Mouse (Mus musculus): ENCODE measurements around the gene Cnfn.
"Not testable (repeated sequence)": the region's sequence is repeated elsewhere in the genome, so short reads cannot be mapped to it uniquely, and the experiment has no call there.

The Cnfn gene

DNA sequence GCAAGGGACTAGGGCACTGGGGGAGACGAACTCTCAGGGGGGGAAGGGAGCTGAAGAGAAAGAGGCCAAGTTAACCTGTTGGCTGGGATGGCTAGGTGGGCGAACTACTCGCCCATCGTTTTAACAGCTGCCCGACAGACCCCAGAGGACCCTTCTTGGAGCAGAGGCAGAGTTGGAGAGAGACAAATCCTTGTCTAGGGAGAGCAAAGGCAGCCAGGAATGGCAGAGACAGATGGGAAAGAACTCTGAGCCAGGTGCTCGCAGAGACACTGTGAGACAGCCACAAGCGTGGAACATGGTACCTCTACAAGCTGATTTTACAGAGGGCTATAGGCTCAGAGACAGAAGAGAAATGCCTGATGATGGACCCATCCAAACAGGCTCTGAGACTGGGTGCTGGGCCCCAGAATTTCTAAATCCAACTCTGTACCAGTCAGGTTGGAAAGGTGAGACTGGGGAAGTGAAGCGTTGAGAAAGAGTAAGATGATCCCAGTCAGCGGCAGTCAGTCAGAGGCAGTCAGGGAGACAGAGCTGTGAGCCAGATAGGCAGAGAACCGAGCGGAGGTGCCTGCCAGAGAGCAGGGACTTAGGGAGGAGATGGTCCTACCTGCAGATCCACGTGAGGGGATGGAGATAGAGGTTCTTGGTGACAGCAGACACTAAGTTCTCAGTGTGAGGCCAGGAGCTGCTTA lies at the start of gene Cnfn:
Gene Cnfn (minus strand): TSS at position 667 of the 692 bp plus-strand sequence.
- DNase-seq (ENCODE audit: low spot score in 2 of 2), result no peak

DNA sequence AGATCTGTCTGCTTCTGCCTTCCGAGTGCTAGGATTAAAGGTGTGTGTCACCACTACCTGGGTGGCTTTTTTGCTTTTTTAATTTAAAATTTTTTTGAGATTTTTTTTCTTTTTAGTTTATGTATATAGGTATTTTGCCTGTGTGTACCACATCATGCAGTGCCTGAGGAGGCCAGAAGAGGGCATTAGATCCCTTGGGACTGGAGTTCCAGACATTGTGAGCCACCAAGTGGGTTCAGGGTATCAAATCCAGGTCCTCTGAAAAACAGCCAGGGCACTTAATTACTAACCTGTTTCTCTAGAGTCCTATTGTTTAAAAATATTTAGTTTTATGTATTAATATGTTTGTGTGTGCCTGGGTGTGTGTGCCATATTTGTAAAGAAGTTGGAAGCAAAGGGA lies 48.1 kb upstream of the Cnfn start:
- no peak for DNase-seq (ENCODE audit: low spot score in 2 of 2)

DNA sequence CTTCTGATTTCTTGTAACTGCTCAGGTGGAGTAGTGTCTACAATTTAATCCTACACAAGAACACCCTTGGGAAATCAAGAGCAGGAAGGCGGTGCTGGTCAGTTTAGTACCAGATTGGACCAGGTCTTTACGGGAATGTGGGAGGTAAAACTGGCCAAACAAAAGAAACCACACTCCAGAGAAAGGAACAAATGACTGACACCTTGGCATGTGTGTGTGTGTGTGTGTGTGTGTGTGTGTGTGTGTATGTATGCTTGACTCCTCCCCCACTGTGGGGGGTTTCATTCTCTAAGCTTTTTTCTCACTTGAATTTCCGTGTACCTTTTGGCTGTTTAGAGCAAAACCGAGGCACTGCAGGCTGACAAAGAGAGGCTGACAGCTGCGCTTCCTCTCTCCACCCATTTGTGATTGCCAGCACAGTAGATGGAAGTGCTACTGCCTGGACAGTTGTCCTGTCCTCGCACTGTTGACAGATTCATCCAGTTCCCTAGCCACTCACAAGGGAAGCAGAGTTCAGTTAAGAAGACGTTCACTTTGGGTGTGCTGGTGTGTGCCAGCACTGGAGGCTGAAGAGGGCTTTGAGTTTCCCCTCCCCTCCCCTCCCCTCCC lies 43.4 kb upstream of the Cnfn start, which contains the start of gene Cxcl17:
Gene Cxcl17 (minus strand): TSS at position 54 of the 609 bp plus-strand sequence.
- no peak for DNase-seq (ENCODE audit: low spot score in 2 of 2)

DNA sequence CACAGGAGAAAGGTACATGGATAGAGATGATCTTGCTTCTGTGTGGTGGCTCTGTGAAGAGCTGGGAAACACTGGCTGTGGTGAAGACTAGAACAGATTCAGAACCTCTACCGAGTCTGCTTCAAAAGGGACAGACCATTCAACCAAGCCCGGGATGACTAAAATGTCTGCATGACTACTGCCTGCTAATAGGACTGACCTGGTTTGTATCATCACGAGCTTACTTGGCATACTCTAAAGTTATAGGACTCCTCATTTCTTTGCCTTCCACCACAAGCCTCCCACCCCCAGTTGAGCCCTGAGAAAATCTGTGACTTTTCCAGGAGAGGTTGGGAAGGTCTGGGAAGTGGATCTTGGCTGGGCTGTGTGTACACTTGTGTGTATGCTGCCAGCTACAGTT lies 42.3 kb upstream of the Cnfn start:
- DNase-seq (ENCODE audit: low spot score in 2 of 2), result no peak

DNA sequence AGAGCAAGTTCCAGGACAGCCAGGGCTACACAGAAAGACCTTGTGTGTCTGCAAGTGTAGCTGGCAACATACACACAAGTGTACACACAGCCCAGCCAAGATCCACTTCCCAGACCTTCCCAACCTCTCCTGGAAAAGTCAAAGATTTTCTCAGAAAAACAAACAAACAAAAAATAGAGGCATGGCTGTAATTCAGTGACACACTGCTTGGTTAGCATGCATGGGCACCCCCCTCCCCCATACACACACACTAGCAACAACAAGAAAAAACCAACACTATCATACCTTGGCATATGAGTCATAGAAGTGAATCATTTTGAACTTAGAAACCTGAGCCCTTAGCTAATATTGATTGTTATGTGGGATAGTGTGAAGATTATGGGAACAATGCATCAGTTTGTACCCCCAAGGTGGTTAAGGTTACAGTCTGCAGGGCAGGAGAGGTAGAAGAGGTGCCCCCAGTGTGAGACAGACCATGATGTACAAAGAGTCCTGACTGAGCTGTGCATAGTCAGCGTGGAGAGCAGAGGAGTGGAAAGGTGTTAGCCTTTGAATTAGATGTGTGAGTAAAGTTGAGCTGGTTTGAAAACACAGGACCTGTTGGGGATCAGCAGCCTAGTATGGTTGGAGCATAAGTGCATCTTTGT lies 41.6 kb upstream of the Cnfn start:
- no peak for DNase-seq (ENCODE audit: low spot score in 2 of 2)

DNA sequence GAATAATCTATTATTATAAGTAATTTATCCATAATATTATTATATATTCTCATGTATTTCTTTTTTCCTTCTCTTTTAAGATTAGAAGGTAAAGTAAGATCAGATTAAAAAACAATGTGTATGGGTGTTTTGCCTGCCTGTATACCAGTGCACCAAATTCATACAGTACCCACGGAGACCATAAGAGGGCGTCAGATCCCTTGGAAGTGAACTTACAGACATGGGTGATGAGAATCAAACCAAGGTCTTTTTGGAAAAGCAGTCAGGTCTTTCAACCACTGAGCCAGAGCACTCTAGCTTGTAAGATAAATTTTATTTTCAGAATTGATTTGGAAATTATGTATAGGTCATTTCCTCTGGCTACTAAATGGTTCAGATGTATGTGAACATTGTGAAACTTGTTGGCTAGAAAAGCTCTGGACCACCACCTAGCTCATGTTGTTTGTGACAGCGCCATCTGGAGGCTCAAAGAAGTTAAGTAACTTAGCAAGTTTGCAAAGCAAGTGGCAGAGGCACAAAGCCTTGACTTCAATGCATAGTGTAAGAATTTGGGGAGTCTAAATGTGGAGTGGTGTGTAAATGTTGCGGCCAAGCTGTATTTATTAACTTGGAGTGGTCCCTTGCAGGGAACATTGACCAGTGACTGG lies 39.7 kb upstream of the Cnfn start:
- DNase-seq (ENCODE audit: low spot score in 2 of 2), result no peak

DNA sequence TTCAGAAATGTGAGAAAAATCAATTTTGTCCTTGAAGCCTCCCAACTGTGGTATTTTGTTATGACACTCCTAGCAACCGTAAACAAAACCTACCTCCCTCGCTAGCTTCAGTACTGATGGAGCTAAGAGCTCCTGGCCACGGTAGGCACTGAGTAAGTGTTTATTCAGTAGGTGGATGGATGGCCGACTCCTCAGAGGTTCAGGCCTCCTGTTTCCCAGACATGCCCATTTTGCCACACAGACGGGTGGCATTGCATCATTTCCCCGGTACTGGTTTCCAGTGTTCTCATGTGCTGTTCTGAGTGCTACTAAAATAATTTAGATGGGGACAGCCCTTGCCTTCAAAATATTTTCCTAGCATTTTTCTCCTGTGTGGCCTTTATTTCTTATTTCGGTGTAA lies 36.9 kb upstream of the Cnfn start:
- DNase-seq (ENCODE audit: low spot score in 2 of 2), result no peak

DNA sequence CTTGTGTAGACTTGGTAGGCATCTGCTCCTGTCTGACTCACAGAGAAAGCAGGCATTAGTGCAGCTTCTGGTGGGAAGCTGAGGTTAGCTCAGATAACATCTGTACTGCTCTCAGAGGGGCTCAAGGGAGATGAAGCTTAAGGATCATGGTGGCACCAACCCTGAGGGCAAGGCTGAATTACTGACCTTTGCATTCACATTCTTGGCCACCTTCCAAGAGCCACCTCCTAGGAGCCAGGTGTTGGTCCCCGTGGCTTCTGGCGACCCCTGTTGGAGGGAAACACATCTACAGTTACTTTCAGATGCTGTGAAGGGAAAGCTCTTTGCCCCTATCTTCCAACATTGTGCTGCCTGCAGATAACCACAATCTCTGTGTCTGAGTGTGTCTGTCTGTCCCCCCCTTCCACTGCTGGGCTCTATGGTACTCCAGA lies 33.2 kb upstream of the Cnfn start:
- no peak for DNase-seq (ENCODE audit: low spot score in 2 of 2)

DNA sequence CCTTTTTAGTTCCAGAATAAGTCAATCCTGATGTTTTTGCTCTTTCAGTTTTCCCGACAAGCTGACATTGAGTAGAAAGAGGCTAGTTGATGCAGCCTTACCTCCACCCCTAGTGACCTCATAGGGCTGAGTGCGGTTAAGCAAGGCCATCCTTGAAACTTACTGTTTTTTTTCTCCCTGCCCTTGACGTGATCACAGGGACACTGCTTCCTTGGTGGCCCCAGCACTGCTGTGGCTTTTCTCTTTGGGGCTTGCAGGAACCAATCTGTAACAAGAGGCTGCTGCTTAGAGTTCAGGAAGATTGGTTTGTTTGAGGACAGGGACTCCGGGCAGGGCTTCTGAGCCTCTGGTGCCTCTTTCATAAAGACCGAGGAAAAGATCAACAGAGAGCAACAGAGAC lies 32.5 kb upstream of the Cnfn start:
- no peak for DNase-seq (ENCODE audit: low spot score in 2 of 2)

DNA sequence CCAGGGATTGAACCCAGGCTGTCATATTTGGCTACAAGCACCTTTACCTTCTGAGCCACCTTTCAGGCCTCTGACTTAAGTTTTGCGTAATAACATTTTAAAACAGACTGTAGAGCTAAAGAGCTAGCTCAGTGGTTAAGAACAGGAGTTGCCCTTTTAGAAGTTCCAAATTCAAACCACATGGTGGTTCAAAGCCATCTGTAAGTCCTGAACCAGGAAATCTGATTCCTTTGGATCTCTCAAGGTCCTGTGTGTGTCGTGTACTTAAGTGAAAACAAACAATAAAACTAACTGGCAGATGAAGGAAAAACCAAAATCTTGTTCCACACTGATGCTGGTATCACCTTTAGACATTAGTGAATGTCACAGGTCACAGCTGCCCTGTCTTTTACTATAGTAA lies 32.0 kb upstream of the Cnfn start:
- no peak for DNase-seq (ENCODE audit: low spot score in 2 of 2)

DNA sequence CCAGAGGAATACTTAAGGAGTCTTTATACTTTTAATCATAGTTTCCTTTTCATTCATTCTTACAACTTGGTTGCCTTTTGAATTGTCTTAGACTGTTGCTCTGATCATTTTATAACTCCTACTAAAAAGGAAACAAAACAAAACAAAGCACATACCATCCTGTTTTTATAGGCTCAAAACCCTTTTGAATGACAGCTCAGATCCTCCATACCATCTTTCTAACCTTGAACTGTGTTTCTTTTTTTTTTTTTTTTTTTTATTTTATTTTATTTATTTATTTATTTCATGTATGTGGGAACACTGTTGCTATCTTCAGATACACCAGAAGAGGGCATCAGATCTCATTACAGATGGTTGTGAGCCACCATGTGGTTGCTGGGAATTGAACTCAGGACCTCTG lies 29.5 kb upstream of the Cnfn start:
- not testable (repeated sequence) for DNase-seq (ENCODE audit: low spot score in 2 of 2)

DNA sequence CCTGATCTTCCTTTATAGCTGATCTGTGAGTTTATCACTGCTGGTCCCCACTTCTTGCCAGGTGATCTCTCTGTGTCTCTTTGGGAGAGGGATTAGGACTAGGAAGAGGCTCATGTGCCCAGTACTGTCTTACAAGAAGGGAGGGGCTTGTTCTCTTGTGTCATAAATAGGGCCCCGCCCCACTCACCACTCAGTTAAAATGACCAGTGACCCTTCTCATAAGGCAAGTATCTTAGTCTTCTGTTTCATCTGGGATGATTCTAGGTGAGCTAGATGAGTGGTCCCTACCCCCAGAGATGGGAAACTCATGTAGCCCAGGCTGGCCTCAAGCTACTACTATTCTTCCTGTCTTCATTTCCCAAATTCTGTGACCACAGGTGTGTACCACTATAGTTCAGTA lies 29.1 kb upstream of the Cnfn start, which contains the start of gene Lipe:
Gene Lipe (minus strand): TSS at position 101 of the 400 bp plus-strand sequence.
- no peak for DNase-seq (ENCODE audit: low spot score in 2 of 2)

DNA sequence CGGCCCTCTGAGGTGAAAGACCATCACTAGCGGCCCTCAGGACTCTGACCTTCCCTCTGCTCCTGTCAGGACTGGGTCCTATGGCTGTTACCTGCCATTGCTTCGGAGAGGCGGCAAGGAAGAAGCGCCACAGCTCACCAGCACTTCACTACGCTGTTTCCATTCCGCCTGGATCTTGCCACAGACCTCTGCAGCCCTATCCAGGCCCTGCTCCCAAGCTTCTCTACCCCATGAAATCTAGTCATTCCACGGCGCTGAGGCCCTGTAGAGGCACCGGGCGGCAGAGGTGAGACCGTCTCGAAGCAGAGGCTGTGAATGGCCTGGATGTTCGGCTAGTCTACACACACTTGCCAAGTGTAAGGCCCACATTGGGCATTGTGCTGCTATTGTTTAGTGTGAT lies 27.1 kb upstream of the Cnfn start:
- DNase-seq (ENCODE audit: low spot score in 2 of 2), result no peak

DNA sequence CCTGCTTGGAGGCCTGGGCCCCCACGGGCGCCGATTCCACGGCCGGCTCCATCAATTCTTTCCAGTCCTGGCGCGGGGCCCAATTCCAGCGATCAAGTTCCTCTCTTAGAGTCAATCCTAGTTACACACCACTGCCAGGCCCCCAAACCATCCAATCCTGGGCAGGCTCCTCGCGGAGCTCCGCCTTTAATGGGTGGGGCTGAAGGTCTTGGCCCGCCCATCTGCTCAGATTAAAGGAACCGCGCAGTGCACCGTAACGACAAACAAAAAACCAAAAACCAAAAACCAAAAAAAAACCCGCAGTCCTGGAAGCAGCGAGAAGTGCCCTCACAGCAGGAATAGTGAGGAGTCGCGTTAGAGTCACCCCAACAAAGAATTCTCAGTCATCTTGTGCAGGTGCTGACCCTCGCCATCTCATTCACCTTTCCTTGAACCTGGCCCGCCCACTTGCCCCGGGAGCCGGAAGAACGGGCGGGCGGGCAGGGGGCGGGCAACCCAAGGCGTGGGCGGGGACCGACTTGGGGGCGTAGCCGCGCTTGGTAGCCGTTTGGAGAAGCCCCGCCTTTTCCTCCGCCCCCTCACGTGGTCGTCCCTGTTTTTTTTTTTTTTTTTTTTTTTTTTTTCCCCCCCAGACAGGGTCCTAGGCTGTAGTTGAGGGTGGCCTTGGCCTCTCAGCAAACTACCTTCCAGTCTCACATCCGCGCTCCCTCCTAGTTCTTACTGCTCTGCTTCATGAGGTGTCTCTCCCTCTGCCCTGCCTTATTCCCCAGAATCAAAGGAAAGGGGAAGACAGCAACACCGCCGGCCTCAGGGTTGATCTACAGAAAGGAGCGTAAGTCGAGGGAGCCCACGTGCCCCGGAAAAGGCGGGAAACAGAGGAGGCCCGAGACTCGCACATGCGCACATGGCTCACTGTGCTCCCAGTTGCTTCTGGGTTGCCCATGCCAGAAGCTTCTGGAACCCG lies 26.3 kb upstream of the Cnfn start:
- DNase-seq (ENCODE audit: low spot score in 2 of 2), result peak; percentile 93 to 96

DNA sequence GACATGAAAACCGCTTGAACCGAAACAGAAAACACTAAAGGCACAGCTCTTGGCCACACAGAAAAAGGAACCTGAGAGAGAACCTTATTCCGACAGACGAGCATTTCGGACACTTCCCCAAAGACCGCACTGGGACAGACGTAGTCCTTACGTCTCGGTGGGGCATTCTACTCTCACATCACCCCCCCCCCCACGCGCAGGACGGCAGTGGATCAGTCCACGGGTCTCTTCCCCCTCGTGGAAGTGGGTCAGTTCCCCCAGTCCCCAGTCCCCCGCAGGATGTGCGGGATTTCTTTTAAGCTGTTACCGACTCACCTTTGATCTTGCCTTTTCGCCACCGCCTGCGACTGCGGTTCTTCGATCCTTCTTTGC lies 25.6 kb upstream of the Cnfn start:
- no peak for DNase-seq (ENCODE audit: low spot score in 2 of 2)

DNA sequence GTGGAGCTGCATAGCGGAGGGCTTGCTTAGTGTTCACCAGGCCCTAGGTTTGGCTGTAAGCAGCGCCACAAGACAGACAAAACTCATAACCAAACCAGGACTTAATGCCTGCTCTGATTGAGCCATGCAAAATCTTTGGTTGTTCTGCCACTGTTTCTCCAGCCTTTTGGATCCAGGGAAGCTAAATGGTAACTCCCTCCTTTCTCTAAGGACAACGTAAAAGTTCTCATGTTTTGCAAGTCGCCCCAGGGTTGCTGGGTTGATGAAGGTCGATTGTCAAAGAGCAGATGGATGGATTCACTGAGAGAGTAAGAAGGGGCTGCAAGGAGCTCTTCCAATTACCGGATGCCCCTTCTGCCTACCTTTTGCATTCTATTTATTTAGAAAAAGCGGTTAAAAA lies 25.2 kb upstream of the Cnfn start:
- no peak for DNase-seq (ENCODE audit: low spot score in 2 of 2)

DNA sequence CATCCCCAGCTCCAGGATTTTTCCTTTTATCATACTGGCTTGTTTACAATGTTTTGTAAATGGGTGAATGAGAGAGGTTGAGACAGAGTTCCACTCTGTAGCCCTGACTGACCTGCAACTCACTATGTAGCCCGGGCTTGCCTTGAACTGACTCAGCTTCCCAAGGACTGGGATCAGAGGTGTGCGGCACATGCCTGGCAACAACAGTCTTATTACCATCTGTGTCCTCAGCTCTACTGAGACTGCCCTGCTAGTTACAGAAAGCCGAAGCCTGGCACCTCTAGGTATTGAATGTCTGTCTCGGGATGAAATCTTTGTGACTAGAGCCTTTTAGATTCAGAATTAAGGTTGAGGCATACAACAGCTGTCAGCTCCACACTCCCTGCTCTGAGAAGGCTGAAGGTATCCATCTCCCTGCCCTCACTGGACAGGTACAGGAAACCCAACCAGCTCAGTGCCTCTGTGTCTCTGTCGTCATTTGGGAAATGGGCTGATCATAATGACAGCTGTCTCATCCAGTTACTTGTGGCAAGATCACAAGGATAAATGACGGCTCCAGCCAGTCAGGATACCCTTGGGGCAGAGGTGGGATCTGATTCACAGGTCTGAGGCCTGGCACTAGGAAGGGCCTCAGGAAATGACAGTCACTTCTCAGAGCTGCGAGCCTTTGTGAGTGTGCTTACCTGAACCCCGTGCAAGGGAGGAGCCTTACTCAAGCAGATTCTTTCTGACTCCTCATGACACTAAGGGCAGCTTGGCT lies 24.1 kb upstream of the Cnfn start:
- no peak for DNase-seq (ENCODE audit: low spot score in 2 of 2)

DNA sequence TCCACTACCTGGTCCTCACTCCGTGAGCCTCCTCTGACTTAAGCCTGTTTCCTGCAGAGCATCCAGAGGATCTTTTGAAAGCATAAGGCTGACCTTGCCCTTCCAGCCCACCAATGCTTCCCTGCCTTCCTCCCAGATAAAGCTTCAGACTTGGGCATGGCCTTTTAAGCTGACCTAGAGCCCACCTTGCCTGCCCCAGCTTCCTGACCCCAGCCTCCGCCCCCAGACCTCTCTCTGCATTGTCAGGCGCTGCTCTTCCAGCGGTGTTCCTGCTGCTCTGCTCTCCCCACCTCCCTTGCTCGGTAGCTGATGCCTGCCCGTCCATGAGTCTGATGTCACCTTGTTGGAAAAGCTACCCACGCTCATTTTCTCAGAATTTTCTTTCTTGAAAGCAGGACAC lies 23.3 kb upstream of the Cnfn start:
- no peak for DNase-seq (ENCODE audit: low spot score in 2 of 2)

DNA sequence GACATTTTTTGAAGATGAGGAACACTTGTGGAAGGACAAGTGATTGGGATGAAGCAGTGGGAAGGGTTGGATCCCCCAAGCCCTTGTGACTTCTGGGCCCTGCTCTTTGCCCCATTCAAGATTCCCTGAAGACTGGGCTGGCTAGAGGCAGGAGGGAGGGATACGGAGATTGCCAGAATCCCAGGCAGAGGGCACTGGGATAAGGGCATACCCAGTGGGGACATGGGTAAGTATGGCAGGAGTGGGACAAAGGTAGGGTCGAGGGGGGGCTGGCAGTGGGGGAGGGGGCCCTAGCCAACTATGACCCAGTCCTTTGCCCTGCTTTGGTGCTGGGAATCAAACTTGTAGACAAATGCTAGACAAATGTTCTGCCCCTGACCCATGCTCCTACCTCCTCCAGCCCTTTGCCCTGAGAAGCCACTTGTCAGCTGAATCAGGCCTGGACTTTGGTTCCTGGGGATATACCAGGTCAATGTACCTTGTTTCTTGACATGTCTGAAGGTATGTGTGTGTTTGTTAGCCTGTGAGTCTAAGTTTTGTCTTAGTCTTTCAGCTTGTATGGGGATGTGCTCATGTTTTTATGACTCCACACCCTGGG lies 22.4 kb upstream of the Cnfn start:
- DNase-seq (ENCODE audit: low spot score in 2 of 2), result no peak

DNA sequence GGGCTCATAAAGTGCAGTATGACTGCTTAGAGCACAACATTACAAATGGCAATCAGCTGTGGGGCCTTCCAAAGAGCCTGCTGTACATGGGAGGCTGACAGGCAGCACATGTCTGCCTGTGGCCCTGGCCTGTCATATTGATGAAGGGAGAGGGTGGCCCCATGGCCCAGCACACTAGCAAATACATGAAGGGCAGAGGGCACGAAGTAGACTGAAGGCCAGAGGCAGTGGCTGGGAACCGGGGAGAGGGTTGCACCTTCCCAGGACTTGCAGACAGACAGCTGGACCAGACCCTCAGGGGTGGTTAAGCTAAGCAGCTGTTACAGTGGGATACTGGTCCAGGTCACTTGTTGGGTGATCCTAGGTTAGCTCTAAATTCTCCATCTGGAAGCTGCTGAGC lies 21.5 kb upstream of the Cnfn start:
- no peak for DNase-seq (ENCODE audit: low spot score in 2 of 2)
